Mouse (Mus musculus): Measurements from ENCODE around the gene Lrrk1. TPM values are rescaled to one million over a fixed set of nuclear protein-coding genes. Genes with fewer than 3 reads are reported as not detected.

Gene Lrrk1
- total RNA-seq, 4 experiments from 2014 or later, result 15.9 to 27.3 (median 21.8) TPM

- no peak for DNase-seq
Observed at GRCm38 (mm10) chr7:66336955-66337354, 51.2 kb downstream of the Lrrk1 start.

GRCm38 (mm10) chr7:66333906-66334500 is 54.1 kb downstream of the Lrrk1 start:
- no peak for DNase-seq

GRCm38 (mm10) chr7:66332340-66332739 is 55.8 kb downstream of the Lrrk1 start:
- no peak for DNase-seq

GRCm38 (mm10) chr7:66330610-66331009 is 57.5 kb downstream of the Lrrk1 start:
- no peak for DNase-seq

- no peak for DNase-seq
Observed at GRCm38 (mm10) chr7:66327516-66327915, 60.6 kb downstream of the Lrrk1 start.

- no peak for DNase-seq
Observed at GRCm38 (mm10) chr7:66325419-66326053, 62.6 kb downstream of the Lrrk1 start.

GRCm38 (mm10) chr7:66323252-66324015 is 64.7 kb downstream of the Lrrk1 start:
- DNase-seq, result no peak

GRCm38 (mm10) chr7:66320996-66321395 is 67.2 kb downstream of the Lrrk1 start:
- no peak for DNase-seq

- no peak for DNase-seq
Observed at GRCm38 (mm10) chr7:66318147-66318546, 70.0 kb downstream of the Lrrk1 start.

GRCm38 (mm10) chr7:66310670-66311656 is 77.2 kb downstream of the Lrrk1 start:
- DNase-seq, result peak; percentile 62

- peak; percentile 39 for DNase-seq
Observed at GRCm38 (mm10) chr7:66309950-66310669, 78.0 kb downstream of the Lrrk1 start.

GRCm38 (mm10) chr7:66309240-66309949 is 78.8 kb downstream of the Lrrk1 start:
- no peak for DNase-seq

GRCm38 (mm10) chr7:66308581-66309239 is 79.4 kb downstream of the Lrrk1 start:
- no peak for DNase-seq

- no peak for DNase-seq
Observed at GRCm38 (mm10) chr7:66307791-66308190, 80.4 kb downstream of the Lrrk1 start.

GRCm38 (mm10) chr7:66305714-66306198 is 82.4 kb downstream of the Lrrk1 start:
- DNase-seq, result no peak

GRCm38 (mm10) chr7:66304993-66305713 is 83.0 kb downstream of the Lrrk1 start:
- DNase-seq, result no peak

GRCm38 (mm10) chr7:66303922-66304660 is 84.1 kb downstream of the Lrrk1 start:
- no peak for DNase-seq

- DNase-seq, result no peak
Observed at GRCm38 (mm10) chr7:66301486-66301885, 86.7 kb downstream of the Lrrk1 start.

- DNase-seq, result peak; percentile 63
Observed at GRCm38 (mm10) chr7:66300680-66301079, 87.5 kb downstream of the Lrrk1 start.
